Mouse (Mus musculus): Measurements from ENCODE around the gene Zfp992.
"Not testable (repeated sequence)": the region's sequence is repeated elsewhere in the genome, so short reads cannot be mapped to it uniquely, and the experiment has no call there.

GRCm38 (mm10) chr4:146491993-146492392, 43.2 kb downstream of the Zfp992 start:
- not testable (repeated sequence) for TF ChIP-seq CTCF (IDR thresholded peaks at IDR 0.05; ENCODE audit: low read depth, low read length); POLR2A (IDR thresholded peaks at IDR 0.05; ENCODE audit: borderline replicate concordance, low read depth, low read length)

Data from bone marrow macrophage, adult 2 months (primary cell).